Mouse (Mus musculus) CH12.LX (cell line): ENCODE measurements around the gene Runx2. TPM values are rescaled to one million over a fixed set of nuclear protein-coding genes. Genes with fewer than 3 reads are reported as not detected.

Experiments used
- DNase-seq: peaks from one replicate; pipeline ENCODE4 v3.0.0-alpha.2; 2013; ENCODE audit errors: extremely low read depth
- H3K27ac ChIP-seq: 2 replicates; pipeline ENCODE4 v1.5.1; 2012; ENCODE audit warnings: low read depth, mild to moderate bottlenecking, control low read depth, moderate library complexity; ENCODE audit not compliant: insufficient read depth
- H3K27me3 ChIP-seq: replicated peaks from 2 replicates; pipeline ENCODE3; 2012; ENCODE audit warnings: inconsistent platforms
- H3K36me3 ChIP-seq, 2 experiments: replicated peaks in 1 of 2; 2 replicates each; pipeline versions ENCODE3 to v1.6.1; 2012; ENCODE audit warnings: inconsistent platforms in 1 of 2, low read length in 1 of 2, mild to moderate bottlenecking in 1 of 2, mixed read lengths in 1 of 2, moderate library complexity in 1 of 2; ENCODE audit not compliant: control insufficient read depth in 1 of 2, insufficient read depth in 1 of 2
- H3K4me1 ChIP-seq, 2 experiments: 2 replicates each; pipeline ENCODE4 v1.6.1; 2012; ENCODE audit warnings: inconsistent platforms in 1 of 2, moderate library complexity in 1 of 2; ENCODE audit not compliant: insufficient read depth in 2 of 2, control insufficient read depth in 1 of 2
- H3K4me2 ChIP-seq: 2 replicates; pipeline ENCODE4 v1.6.1; 2012; ENCODE audit warnings: low read depth, mild to moderate bottlenecking, control low read depth; ENCODE audit not compliant: poor library complexity, insufficient read depth, severe bottlenecking
- H3K4me3 ChIP-seq, 3 experiments: fragments of 150-350 bp in 1 of 3; sonication (generic) in 1 of 3; replicated peaks in 1 of 3; 2 replicates each; pipeline versions ENCODE3 to v1.5.1; 2011 to 2012; ENCODE audit warnings: low read depth in 2 of 3, low read length in 2 of 3, mild to moderate bottlenecking in 2 of 3, moderate library complexity in 2 of 3, control low read depth in 1 of 3, improper control_type of control experiment in 1 of 3, inconsistent platforms in 1 of 3, mixed read lengths in 1 of 3; ENCODE audit not compliant: poor library complexity in 1 of 3
- H3K79me2 ChIP-seq: replicated peaks from 2 replicates; pipeline ENCODE4 v1.6.1; 2012; ENCODE audit warnings: mild to moderate bottlenecking, moderate library complexity; ENCODE audit not compliant: control insufficient read depth, poor library complexity, insufficient read depth, severe bottlenecking; ENCODE audit errors: extremely low read depth
- H3K9ac ChIP-seq: 2 replicates; pipeline ENCODE4 v1.6.1; 2012; ENCODE audit warnings: low read depth, mild to moderate bottlenecking, control low read depth, moderate library complexity; ENCODE audit not compliant: insufficient read depth
- H3K9me3 ChIP-seq: replicated peaks from 2 replicates; pipeline ENCODE3; 2012; ENCODE audit warnings: low read length, inconsistent platforms, mixed read lengths
- CHD1 ChIP-seq: IDR thresholded peaks from 2 replicates; pipeline ENCODE4 v1.6.1; 2012; ENCODE audit warnings: low read depth, low read length, improper control_type of control experiment, inconsistent platforms
- CHD2 ChIP-seq: IDR thresholded peaks from 2 replicates; pipeline ENCODE4 v1.6.1; 2011; ENCODE audit warnings: low read length, improper control_type of control experiment
- ETS1 ChIP-seq: conservative IDR thresholded peaks from 2 replicates; pipeline ENCODE4 v1.6.1; 2012; ENCODE audit warnings: low read depth, mild to moderate bottlenecking, inconsistent platforms, low read length, improper control_type of control experiment, moderate library complexity
- JUN ChIP-seq: IDR thresholded peaks from 2 replicates; pipeline ENCODE4 v1.6.1; 2011; ENCODE audit warnings: low read depth, mild to moderate bottlenecking, low read length, improper control_type of control experiment, moderate library complexity; ENCODE audit not compliant: insufficient read depth
- JUND ChIP-seq: conservative IDR thresholded peaks from 2 replicates; pipeline ENCODE4 v1.6.1; 2011; ENCODE audit warnings: low read depth, low read length, improper control_type of control experiment
- KAT2A ChIP-seq: IDR thresholded peaks from 2 replicates; pipeline ENCODE4 v1.6.1; 2012; ENCODE audit warnings: low read length, improper control_type of control experiment, inconsistent platforms; ENCODE audit not compliant: insufficient replicate concordance
- MAFK ChIP-seq: IDR thresholded peaks from 2 replicates; pipeline ENCODE4 v1.6.1; 2011; ENCODE audit warnings: low read length, improper control_type of control experiment; ENCODE audit not compliant: insufficient replicate concordance
- MAX ChIP-seq: IDR thresholded peaks from 2 replicates; pipeline ENCODE4 v1.6.1; 2011; ENCODE audit warnings: low read length, improper control_type of control experiment
- MAZ ChIP-seq: IDR thresholded peaks from 2 replicates; pipeline ENCODE4 v1.6.1; 2012; ENCODE audit warnings: low read depth, mild to moderate bottlenecking, inconsistent platforms, low read length, improper control_type of control experiment, moderate library complexity
- MEF2A ChIP-seq: IDR thresholded peaks from 2 replicates; pipeline ENCODE4 v1.6.1; 2014; ENCODE audit warnings: low read depth, mild to moderate bottlenecking, inconsistent platforms, low read length, improper control_type of control experiment, borderline replicate concordance
- MXI1 ChIP-seq: IDR thresholded peaks from 2 replicates; pipeline ENCODE4 v1.6.1; 2011; ENCODE audit warnings: mild to moderate bottlenecking, low read depth, low read length, improper control_type of control experiment
- NELFE ChIP-seq: IDR thresholded peaks from 2 replicates; pipeline ENCODE4 v1.6.1; 2011; ENCODE audit warnings: low read depth, low read length, improper control_type of control experiment
- POLR2A ChIP-seq: IDR thresholded peaks from 2 replicates; pipeline ENCODE4 v1.6.1; 2011; ENCODE audit warnings: low read depth, mild to moderate bottlenecking, improper control_type of control experiment, low read length
- RCOR1 ChIP-seq: conservative IDR thresholded peaks from 2 replicates; pipeline ENCODE4 v1.6.1; 2012; ENCODE audit warnings: low read depth, mild to moderate bottlenecking, inconsistent platforms, low read length, improper control_type of control experiment
- TCF12 ChIP-seq: IDR thresholded peaks from 2 replicates; pipeline ENCODE4 v1.6.1; 2014; ENCODE audit warnings: low read depth, mild to moderate bottlenecking, inconsistent platforms, low read length, improper control_type of control experiment
- USF1 ChIP-seq: IDR thresholded peaks from 2 replicates; pipeline ENCODE4 v1.6.1; 2014; ENCODE audit warnings: low read depth, mild to moderate bottlenecking, inconsistent platforms, low read length, improper control_type of control experiment
- ZKSCAN1 ChIP-seq: IDR thresholded peaks from 2 replicates; pipeline ENCODE4 v1.6.1; 2012; ENCODE audit warnings: low read depth, inconsistent platforms, low read length, improper control_type of control experiment, borderline replicate concordance
- ZMIZ1 ChIP-seq: IDR thresholded peaks from 2 replicates; pipeline ENCODE4 v1.6.1; 2012; ENCODE audit warnings: low read depth, mild to moderate bottlenecking, inconsistent platforms, low read length, improper control_type of control experiment
- dilution Hi-C: fragments of 300-500 bp; cut with MboI; formaldehyde crosslinking; loops from 2 replicates; pipeline ENCODE4 v1.14.3; 2020; ENCODE audit warnings: low sequenced_read_pairs; ENCODE audit not compliant: extremely low pct_unique_long_range_greater_than_20kb, extremely low pct_ligation_motif_present
- in situ Hi-C: fragments of 300-500 bp; cut with MboI; formaldehyde crosslinking; loops from 3 replicates; pipeline ENCODE4 v1.14.3; 2019; ENCODE audit warnings: low sequenced_read_pairs, low pct_ligation_motif_present, low pct_unique_long_range_greater_than_20kb, mixed read lengths
- polyA plus RNA-seq: library from polyadenylated mRNA; unstranded; fragments of >175 nt; gene quantifications from 2 replicates; pipeline ENCODE4 v1.2.1, GENCODE M21; 2012; ENCODE audit warnings: low read depth; ENCODE audit not compliant: insufficient read length
- total RNA-seq, 2 experiments: library from RNA; depleted of rRNA; stranded (reverse); fragments of 300-350 nt in 1 of 2; fragments of >200 nt in 1 of 2; gene quantifications; 2 replicates each; pipeline ENCODE4 v1.2.3; 2012 to 2014

The Runx2 gene
- total and polyA plus RNA-seq, 3 experiments: 0.70 to 1.4 (median 1.1) TPM

GRCm38 (mm10) chr17:44780353-44780752 lies 34.2 kb downstream of the Runx2 start:
- H3K9ac ChIP-seq: no peak overlapping the region
- no peak for TF ChIP-seq KAT2A
- TF ChIP-seq ETS1: no peak
- no peak for TF ChIP-seq MEF2A
- TF ChIP-seq POLR2A: no peak
- TF ChIP-seq CHD1: no peak
- H3K27ac ChIP-seq: no peak overlapping the region
- H3K4me2 ChIP-seq: no peak overlapping the region
- DNase-seq: no peak
- H3K9me3 ChIP-seq: no peaks in the 10 kb centered on the region
- peaks cover 0 to 19% of the 10 kb centered on the region in 2 experiments; a peak in 2 of 4 replicates for H3K4me1 ChIP-seq
- dilution Hi-C loops (no loop called here), in situ Hi-C loops (no loop called here)
- no peak overlapping the region for H3K4me3 ChIP-seq
- no peaks in the 10 kb centered on the region for H3K27me3 ChIP-seq
- H3K36me3 ChIP-seq: no peaks in the 10 kb centered on the region
- no peaks in the 10 kb centered on the region; the same call in none of the 2 replicates for H3K79me2 ChIP-seq

- peak overlapping the region; percentile 89 for H3K4me2 ChIP-seq
- in situ Hi-C loops (no loop called here), dilution Hi-C loops (no loop called here)
- no peaks in the 10 kb centered on the region for H3K27me3 ChIP-seq
- H3K4me3 ChIP-seq: peak overlapping the region; percentile 48 to 81 (median 75)
- DNase-seq: no peak
- H3K27ac ChIP-seq: no peak overlapping the region; the same call in 1 of the 2 replicates
- H3K9me3 ChIP-seq: no peaks in the 10 kb centered on the region
- peaks cover 0 to 16% of the 10 kb centered on the region in 2 experiments; a peak in 2 of 4 replicates for H3K4me1 ChIP-seq
- peak overlapping the region; percentile 92 for H3K9ac ChIP-seq
- H3K36me3 ChIP-seq: no peaks in the 10 kb centered on the region
- H3K79me2 ChIP-seq: no peaks in the 10 kb centered on the region; the same call in none of the 2 replicates
- TF ChIP-seq MXI1 (no peak), MAFK (no peak)
Observed at GRCm38 (mm10) chr17:44778141-44778540, 36.5 kb downstream of the Runx2 start.

- no peaks in the 10 kb centered on the region for H3K9me3 ChIP-seq
- H3K4me3 ChIP-seq: peak overlapping the region; percentile 75 to 90 (median 81)
- peaks cover 0 to 13% of the 10 kb centered on the region in 2 experiments; a peak in 2 of 4 replicates for H3K4me1 ChIP-seq
- TF ChIP-seq JUN (no peak), RCOR1 (no peak), TCF12 (peak; percentile 46), ZMIZ1 (no peak), MAFK (no peak), CHD1 (no peak), MEF2A (0 out of 2 replicates have a peak, but pooled peaks have one; percentile 2), USF1 (no peak), MXI1 (peak; percentile 15; the same call in 1 of the 2 replicates), POLR2A (peak; percentile 20; the same call in 1 of the 2 replicates), JUND (no peak), MAZ (no peak), CHD2 (peak; percentile 7; the same call in 1 of the 2 replicates), MAX (0 out of 2 replicates have a peak, but pooled peaks have one; percentile 22), NELFE (peak; percentile 40; the same call in 1 of the 2 replicates), ZKSCAN1 (no peak)
- peak overlapping the region; percentile 55 for H3K27ac ChIP-seq
- peak; percentile 52 for DNase-seq
- H3K4me2 ChIP-seq: peak overlapping the region; percentile 74; the same call in 1 of the 2 replicates
- H3K79me2 ChIP-seq: no peaks in the 10 kb centered on the region; the same call in 1 of the 2 replicates
- in situ Hi-C loops (no loop called here), dilution Hi-C loops (no loop called here)
- H3K27me3 ChIP-seq: no peaks in the 10 kb centered on the region
- peak overlapping the region; percentile 92 for H3K9ac ChIP-seq
- H3K36me3 ChIP-seq: no peaks in the 10 kb centered on the region
Observed at GRCm38 (mm10) chr17:44777337-44777804, 37.2 kb downstream of the Runx2 start.
